Mouse (Mus musculus) brown adipose tissue, adult 24 weeks (tissue): ENCODE results near the gene Sgsm1. TPM values are rescaled to one million over a fixed set of nuclear protein-coding genes. Genes with fewer than 3 reads are reported as not detected.

ENCODE experiments used
- H3K27ac ChIP-seq: fragments of 200-500 bp; replicated peaks from 2 replicates; pipeline ENCODE4 v1.5.1; 2012; ENCODE audit warnings: low read depth, mild to moderate bottlenecking, low read length
- H3K4me1 ChIP-seq: fragments of 200-500 bp; 2 replicates; pipeline ENCODE4 v1.6.1; 2012; ENCODE audit warnings: low read length, mixed read lengths; ENCODE audit not compliant: control insufficient read depth, insufficient read depth, insufficient read length
- H3K4me3 ChIP-seq: fragments of 200-500 bp; 2 replicates; pipeline ENCODE4 v1.5.1; 2012; ENCODE audit warnings: low read depth, mild to moderate bottlenecking, low read length, moderate library complexity; ENCODE audit not compliant: insufficient read depth
- polyA plus RNA-seq: library from polyadenylated mRNA; stranded (reverse); fragments of >200 nt; gene quantifications from 2 replicates; pipeline ENCODE4 v1.2.4, GENCODE M21; 2012; ENCODE audit not compliant: missing spikeins, insufficient read depth, insufficient read length

Sgsm1 gene
- polyA plus RNA-seq, 1 experiment: 0.59 TPM

DNA sequence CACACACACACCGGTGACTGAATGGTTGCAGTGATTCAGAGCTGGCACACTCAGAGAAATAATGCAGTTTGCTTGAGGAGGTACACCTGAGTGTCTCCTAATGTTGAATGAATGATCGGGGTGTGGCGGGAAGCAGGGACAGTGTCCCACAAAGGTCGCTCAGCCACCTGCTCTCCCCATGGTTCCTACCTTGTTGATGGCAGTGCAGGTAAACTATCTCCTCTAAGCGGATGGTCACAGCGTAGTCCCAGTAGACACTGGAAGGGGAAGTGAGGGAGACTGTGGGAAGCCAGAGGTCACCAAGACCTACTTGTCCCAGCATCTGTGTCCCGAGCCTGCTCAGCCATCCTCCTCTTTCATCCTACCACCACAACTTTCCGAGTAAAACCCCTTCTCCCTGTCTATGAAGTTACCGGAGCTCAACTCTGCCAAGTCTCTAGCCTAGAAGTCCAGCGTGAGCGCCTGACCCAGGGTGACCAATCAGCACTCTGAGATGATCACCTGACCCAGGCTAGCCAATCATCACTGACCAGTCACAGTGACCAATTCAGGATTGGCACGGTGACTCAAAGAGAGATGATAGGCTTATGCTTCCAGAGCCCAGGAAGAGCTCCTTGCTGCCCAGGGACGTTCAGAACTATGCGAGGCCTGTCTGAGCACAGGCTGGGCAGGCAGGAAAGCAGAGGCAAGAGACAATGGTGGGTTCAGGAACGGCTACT lies 30.3 kb downstream of the Sgsm1 start:
- Histone ChIP-seq H3K4me1 (no peaks in the 10 kb centered on the region), H3K4me3 (no peak overlapping the region), H3K27ac (no peak overlapping the region)

GRCm38 (mm10) chr5:113275839-113276238 lies 34.7 kb downstream of the Sgsm1 start:
- Histone ChIP-seq H3K27ac (no peak overlapping the region), H3K4me1 (no peaks in the 10 kb centered on the region), H3K4me3 (no peak overlapping the region)

- Histone ChIP-seq H3K4me3 (peak overlapping the region; percentile 32; the same call in 1 of the 2 replicates), H3K4me1 (no peaks in the 10 kb centered on the region), H3K27ac (no peak overlapping the region)
These were observed 39.3 kb downstream of the Sgsm1 start for GRCm38 (mm10) chr5:113271207-113271811.

DNA sequence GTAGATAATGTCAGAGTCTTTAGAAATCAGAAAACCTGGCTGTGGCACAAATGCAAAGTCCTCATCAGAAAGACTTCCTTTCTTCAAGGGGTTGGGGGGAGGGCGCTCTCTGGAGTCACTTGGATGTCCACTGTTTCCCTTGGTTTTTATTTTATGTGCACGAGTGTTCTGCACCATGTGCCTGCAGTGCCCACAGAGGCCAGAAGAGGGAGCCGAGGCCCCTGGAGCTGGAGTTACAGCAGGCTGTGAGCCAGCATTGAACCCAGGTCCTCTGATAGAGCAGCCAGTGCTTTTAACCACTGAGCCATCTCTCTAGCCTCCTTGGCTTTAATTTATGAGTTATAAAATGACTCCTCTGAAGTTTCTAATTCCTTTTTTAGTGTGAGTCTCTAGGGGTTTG lies 40.5 kb downstream of the Sgsm1 start:
- no peaks in the 10 kb centered on the region for H3K4me1 ChIP-seq
- no peak overlapping the region for H3K27ac ChIP-seq
- no peak overlapping the region for H3K4me3 ChIP-seq

DNA sequence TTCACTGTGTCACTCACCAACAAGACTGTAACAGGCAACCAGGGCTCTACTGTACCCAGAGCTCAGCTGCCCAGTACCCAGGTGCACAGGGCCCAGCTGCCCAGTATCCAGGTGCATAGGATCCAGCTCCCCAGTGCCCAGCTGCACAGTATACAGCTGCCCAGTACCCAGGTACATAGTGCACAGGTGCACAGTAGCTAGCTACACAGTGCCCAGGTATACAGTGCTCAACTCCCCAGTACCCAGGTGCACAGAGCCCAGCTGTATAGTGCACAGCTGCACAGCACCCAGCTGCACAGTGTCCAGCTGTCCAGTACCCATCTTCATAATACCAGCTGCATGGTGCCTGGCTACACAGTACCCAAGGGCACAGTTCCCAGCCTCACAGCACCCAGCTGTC lies 42.3 kb downstream of the Sgsm1 start:
- Histone ChIP-seq H3K4me3 (no peak overlapping the region), H3K4me1 (no peaks in the 10 kb centered on the region), H3K27ac (no peak overlapping the region)

GRCm38 (mm10) chr5:113265637-113266036 lies 44.9 kb downstream of the Sgsm1 start:
- H3K4me3 ChIP-seq: no peak overlapping the region
- no peak overlapping the region for H3K27ac ChIP-seq
- H3K4me1 ChIP-seq: no peaks in the 10 kb centered on the region

GRCm38 (mm10) chr5:113250806-113251205 lies 59.8 kb downstream of the Sgsm1 start:
- no peak overlapping the region for H3K4me3 ChIP-seq
- no peak overlapping the region for H3K27ac ChIP-seq
- no peaks in the 10 kb centered on the region for H3K4me1 ChIP-seq

GRCm38 (mm10) chr5:113249263-113249930 lies 61.2 kb downstream of the Sgsm1 start:
- H3K4me3 ChIP-seq: no peak overlapping the region
- H3K4me1 ChIP-seq: no peaks in the 10 kb centered on the region
- no peak overlapping the region for H3K27ac ChIP-seq

GRCm38 (mm10) chr5:113230196-113230595 lies 80.4 kb downstream of the Sgsm1 start:
- no peak overlapping the region for H3K27ac ChIP-seq
- H3K4me1 ChIP-seq: peaks cover 6% of the 10 kb centered on the region; the same call in 1 of the 2 replicates
- H3K4me3 ChIP-seq: no peak overlapping the region

DNA sequence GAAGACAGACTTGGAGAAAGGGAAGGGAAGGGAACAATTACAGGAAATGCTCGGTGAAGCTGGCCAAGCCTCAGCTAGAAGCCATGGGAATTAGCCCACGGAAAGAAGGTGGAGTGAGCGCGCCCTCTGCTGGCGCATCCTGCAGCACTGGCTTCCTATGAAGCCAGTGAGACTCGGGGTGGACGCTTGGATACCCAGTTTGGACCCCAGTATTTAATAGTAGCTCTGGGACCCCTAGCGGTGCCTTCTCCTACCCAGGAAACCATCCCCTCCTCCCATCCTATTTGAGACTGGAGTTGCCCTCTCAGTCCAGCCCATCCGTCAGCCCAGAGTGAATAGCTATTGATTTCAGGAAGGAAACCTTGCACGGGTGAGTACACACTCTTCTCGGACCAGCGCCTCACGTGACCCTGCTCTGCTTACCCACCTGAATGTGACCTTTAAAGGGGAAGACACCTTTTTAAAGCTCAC lies 83.9 kb downstream of the Sgsm1 start, which contains the start of gene Tmem211:
Gene Tmem211 (plus strand): TSS at position 278 of the 471 bp plus-strand sequence.
- Histone ChIP-seq H3K4me1 (peaks cover 14% of the 10 kb centered on the region), H3K27ac (peak within 1 kb of the TSS; percentile 33; the same call in 1 of the 2 replicates), H3K4me3 (peak within 1 kb of the TSS; percentile 36)

GRCm38 (mm10) chr5:113225686-113226435 lies 84.7 kb downstream of the Sgsm1 start:
- Histone ChIP-seq H3K4me1 (peaks cover 14% of the 10 kb centered on the region), H3K27ac (peak overlapping the region; percentile 55; the same call in 1 of the 2 replicates), H3K4me3 (peak overlapping the region; percentile 36)

DNA sequence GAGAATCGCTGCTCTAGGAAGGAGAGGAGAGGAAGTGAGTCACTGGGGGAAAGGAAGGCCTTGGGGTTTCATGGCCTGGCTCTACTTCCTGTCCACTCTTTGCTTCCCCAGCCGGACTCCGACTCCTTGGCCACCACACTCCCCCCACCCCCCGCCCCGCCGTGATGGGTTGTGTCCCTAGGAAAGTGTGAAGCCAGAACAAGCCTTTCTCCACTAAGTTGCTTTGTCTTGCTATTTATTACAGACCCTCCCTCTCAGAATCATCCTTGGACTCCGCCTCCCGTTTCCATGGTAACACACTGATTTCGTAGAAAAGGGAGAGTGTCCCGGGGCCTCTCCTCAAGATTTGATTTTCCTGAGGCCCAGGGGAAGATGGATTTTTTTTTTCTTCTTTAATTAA lies 85.3 kb downstream of the Sgsm1 start:
- peak overlapping the region; percentile 70; the same call in 1 of the 2 replicates for H3K27ac ChIP-seq
- no peak overlapping the region for H3K4me3 ChIP-seq

GRCm38 (mm10) chr5:113223888-113224287 lies 86.7 kb downstream of the Sgsm1 start:
- Histone ChIP-seq H3K27ac (peak overlapping the region; percentile 70), H3K4me1 (peaks cover 21% of the 10 kb centered on the region), H3K4me3 (no peak overlapping the region)

More for the DNA sequence above, 85.3 kb downstream of the Sgsm1 start:
- H3K4me1 ChIP-seq: peaks cover 14% of the 10 kb centered on the region

DNA sequence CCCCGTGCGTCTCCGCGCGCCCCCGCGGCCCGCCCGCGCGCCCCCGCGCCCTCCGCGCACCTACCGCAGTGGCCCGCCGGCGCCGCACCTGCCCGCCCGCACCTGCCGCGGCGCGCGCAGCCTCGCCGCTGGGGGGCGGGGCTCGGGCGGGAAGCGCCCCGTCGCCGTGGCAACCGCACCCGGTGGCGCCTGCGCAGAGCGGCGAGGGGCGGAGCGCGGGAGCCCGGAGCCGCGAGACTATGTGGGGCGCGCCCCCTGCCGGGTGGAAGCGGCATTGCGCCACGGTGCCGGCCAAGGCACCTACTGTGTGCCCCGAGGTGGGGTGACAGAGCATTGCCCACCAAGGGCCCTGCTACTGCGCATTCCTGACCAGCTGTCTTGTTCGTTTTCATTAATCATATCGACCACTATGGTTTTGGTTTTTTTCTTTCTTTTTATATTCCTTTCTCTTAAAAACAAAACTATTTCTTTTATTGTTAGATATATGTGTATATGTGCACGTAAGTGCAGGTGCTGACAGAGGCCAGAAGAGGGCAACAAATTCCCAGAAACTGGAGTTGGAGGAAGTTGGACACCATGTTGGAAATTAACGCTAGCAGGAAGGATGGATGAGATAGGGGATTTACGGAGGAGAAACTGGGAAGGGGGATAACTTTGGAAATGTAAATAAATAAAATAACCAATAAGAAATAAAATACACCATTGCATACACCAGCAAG lies 89.3 kb downstream of the Sgsm1 start, which contains the start of gene 2900026A02Rik:
Gene 2900026A02Rik (minus strand): TSS at position 90 of the 719 bp plus-strand sequence.
- peaks cover 22% of the 10 kb centered on the region for H3K4me1 ChIP-seq
- H3K4me3 ChIP-seq: peak within 1 kb of the TSS; percentile 84
- peak within 1 kb of the TSS; percentile 27 for H3K27ac ChIP-seq
